Mouse (Mus musculus): ENCODE data around the gene Myo3b. TPM values are rescaled to one million over a fixed set of nuclear protein-coding genes. Genes with fewer than 3 reads are reported as not detected.

The Myo3b gene
- polyA plus RNA-seq, 1 experiment from 2014 or later, result 0.16 TPM

DNA sequence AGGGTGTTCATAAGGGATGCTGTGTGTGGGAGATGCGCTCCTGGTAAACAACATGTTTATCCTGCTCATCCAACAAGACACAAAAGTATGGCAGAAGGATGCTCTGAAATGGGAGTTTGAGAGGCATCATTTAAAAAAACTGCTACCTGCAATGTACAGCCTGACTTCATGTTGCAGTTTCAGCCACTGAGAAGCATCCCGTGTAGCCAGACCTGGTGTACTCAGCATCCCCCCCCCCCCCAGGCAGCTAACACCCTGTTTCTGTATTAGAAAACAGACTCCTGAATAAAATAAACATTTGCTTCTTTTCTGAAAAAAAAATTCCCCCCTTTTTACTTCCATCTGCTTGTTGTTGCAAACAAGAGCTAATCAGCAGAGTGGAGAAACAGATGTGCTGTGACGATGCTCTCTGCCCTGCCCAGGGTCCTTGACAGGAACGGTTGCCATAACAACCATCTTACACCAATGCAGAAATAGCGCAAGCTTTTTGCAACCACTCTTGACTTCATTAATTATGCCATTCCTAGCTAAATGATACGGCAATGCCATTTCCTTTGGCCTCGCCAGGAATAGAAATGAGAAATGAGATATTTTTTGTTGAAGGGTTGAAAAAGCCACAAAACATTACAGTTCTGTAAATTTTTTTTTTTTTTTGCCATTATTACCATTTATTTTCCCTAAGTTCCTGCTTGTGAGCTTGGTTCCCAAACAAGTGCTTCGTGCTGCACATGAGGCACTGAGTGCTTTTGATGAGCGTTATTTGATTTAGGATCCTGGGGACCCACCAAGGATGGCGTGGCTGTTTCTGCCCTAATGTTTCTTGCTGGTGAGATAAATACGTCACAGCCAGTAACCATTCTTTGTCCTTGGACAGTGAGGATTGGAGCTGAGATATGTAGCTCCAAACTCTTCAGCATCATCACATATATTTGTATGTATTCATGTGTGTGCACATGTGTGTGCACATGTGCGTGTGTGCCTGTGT is 75.2 kb downstream of the Myo3b start:
- no peak overlapping the region for H3K4me3 ChIP-seq (ENCODE audit: low read depth, low read length)
- H3K27ac ChIP-seq (ENCODE audit: low read length), result peak overlapping the region; percentile 84
- H3K9me3 ChIP-seq (replicated peaks; ENCODE audit: control insufficient read depth, low read length, poor library complexity, severe bottlenecking), result no peaks in the 10 kb centered on the region
- ATAC-seq, result peak; percentile 92
- no peaks in the 10 kb centered on the region for H3K36me3 ChIP-seq (ENCODE audit: control insufficient read depth, insufficient read depth, low read length)
- peaks cover 24% of the 10 kb centered on the region for H3K4me1 ChIP-seq (ENCODE audit: control insufficient read depth, insufficient read depth, low read length)
- H3K9ac ChIP-seq (ENCODE audit: low read depth, low read length), result no peak overlapping the region
- H3K4me2 ChIP-seq (ENCODE audit: low read length), result peak overlapping the region; percentile 29
- H3K27me3 ChIP-seq (ENCODE audit: control insufficient read depth, insufficient read depth, low read depth, low read length), result no peaks in the 10 kb centered on the region
- 35% methylated on average over 12 of the region's 12 CpGs for WGBS

DNA sequence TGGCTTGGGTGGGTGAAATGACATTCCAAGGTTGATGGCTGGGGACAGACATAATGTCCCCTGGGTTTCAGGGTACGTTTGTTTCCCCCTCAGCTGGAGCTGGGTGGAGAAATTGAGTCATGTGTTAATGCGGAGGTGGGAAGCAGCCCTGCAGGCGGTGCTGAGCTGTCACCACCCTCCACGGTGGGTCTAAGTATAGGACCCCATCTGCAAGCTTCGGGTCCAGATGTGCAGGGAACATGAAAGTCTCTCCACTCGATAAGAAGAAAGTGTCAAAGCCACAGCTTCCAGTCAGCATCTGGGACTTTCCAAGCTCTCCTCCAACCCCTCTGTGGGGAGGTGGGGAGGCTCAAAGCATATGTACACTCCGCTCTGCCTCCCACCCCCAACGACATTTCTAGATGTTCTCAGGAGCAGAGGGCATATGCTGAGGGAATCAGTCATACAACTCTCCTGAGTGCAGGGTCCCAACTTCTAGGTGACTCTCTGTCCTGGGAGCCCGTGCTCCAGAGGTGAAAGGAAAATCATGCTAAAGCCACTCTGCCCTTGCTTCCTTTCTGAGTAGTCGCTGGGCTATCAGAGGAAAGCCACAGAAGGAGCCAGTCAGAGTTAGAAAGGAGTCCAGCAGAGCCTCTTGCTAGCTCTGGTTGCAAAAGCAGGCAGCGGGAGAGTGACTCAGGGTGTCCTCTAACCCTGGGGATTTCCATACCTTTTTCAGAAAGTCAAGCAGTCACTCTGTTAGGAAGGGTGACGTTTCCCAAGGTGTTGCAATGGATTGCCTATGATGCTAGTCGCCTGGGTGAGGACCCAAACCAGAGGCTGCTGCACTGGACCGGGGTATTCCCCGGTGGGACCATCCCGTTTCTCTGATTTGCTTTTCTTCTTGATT is 79.7 kb downstream of the Myo3b start:
- H3K27ac ChIP-seq (ENCODE audit: low read length), result no peak overlapping the region
- H3K36me3 ChIP-seq (ENCODE audit: control insufficient read depth, insufficient read depth, low read length), result no peaks in the 10 kb centered on the region
- H3K9ac ChIP-seq (ENCODE audit: low read depth, low read length), result no peak overlapping the region
- peaks cover 11% of the 10 kb centered on the region for H3K4me1 ChIP-seq (ENCODE audit: control insufficient read depth, insufficient read depth, low read length)
- H3K4me2 ChIP-seq (ENCODE audit: low read length), result no peak overlapping the region
- ATAC-seq, result no peak
- no peaks in the 10 kb centered on the region for H3K9me3 ChIP-seq (replicated peaks; ENCODE audit: control insufficient read depth, low read length, poor library complexity, severe bottlenecking)
- no peak overlapping the region for H3K4me3 ChIP-seq (ENCODE audit: low read depth, low read length)
- WGBS, result 69% methylated on average over 16 of the region's 16 CpGs
- no peaks in the 10 kb centered on the region for H3K27me3 ChIP-seq (ENCODE audit: control insufficient read depth, insufficient read depth, low read depth, low read length)

DNA sequence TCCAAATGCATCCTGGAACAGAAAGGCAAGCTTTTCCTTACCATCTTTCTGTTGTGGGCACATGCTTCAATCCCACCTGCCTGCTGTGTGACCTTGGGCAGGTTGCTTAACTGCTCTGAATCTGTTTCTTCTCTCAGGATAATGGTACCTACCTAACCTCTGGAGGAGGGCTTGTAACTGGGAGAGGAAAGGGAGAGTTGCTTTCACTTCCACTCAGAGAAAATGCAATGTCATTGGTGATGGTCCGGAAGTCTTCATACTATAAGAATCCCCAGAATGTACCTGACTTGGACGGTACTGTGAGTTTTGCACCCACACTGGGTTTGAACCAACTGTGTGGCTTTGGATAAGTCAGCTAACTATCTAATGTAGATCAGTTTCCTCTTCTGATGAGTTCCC is 80.3 kb downstream of the Myo3b start:
- H3K4me3 ChIP-seq (ENCODE audit: low read depth, low read length), result no peak overlapping the region
- H3K27me3 ChIP-seq (ENCODE audit: control insufficient read depth, insufficient read depth, low read depth, low read length), result no peaks in the 10 kb centered on the region
- no peak overlapping the region for H3K4me2 ChIP-seq (ENCODE audit: low read length)
- no peak for ATAC-seq
- no peaks in the 10 kb centered on the region for H3K9me3 ChIP-seq (replicated peaks; ENCODE audit: control insufficient read depth, low read length, poor library complexity, severe bottlenecking)
- WGBS, result 98% methylated on average over 2 of the region's 2 CpGs
- peaks cover 5% of the 10 kb centered on the region for H3K4me1 ChIP-seq (ENCODE audit: control insufficient read depth, insufficient read depth, low read length)
- H3K9ac ChIP-seq (ENCODE audit: low read depth, low read length), result no peak overlapping the region
- no peaks in the 10 kb centered on the region for H3K36me3 ChIP-seq (ENCODE audit: control insufficient read depth, insufficient read depth, low read length)
- no peak overlapping the region for H3K27ac ChIP-seq (ENCODE audit: low read length)

DNA sequence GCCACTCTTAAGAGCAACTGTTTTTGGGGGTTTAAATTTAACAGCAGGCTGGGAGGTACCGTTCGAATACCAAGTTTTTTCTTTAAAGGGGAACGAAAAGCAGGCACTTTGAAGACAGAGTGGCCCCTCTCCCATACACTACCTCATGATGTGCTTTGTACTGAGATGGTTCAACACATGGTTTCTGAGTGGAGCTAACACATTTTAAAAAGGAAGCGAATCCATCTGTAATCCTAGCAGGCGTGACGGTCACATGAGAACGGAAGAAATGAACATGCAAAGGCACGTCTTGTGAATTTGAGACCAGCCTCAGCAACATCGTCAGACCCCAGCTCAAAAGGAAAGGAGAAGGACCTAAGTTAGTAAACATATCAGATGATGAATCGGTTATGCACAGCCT is 87.4 kb downstream of the Myo3b start:
- H3K27ac ChIP-seq (ENCODE audit: low read length), result peak overlapping the region; percentile 36
- peak overlapping the region; percentile 18; the same call in 1 of the 2 replicates for H3K4me3 ChIP-seq (ENCODE audit: low read depth, low read length)
- H3K9ac ChIP-seq (ENCODE audit: low read depth, low read length), result peak overlapping the region; percentile 54; the same call in 1 of the 2 replicates
- H3K9me3 ChIP-seq (replicated peaks; ENCODE audit: control insufficient read depth, low read length, poor library complexity, severe bottlenecking), result no peaks in the 10 kb centered on the region
- WGBS, result 66% methylated on average over 10 of the region's 10 CpGs
- H3K27me3 ChIP-seq (ENCODE audit: control insufficient read depth, insufficient read depth, low read depth, low read length), result no peaks in the 10 kb centered on the region
- no peaks in the 10 kb centered on the region for H3K36me3 ChIP-seq (ENCODE audit: control insufficient read depth, insufficient read depth, low read length)
- peaks cover 19% of the 10 kb centered on the region for H3K4me1 ChIP-seq (ENCODE audit: control insufficient read depth, insufficient read depth, low read length)
- H3K4me2 ChIP-seq (ENCODE audit: low read length), result peak overlapping the region; percentile 52
- ATAC-seq, result peak; percentile 40

DNA sequence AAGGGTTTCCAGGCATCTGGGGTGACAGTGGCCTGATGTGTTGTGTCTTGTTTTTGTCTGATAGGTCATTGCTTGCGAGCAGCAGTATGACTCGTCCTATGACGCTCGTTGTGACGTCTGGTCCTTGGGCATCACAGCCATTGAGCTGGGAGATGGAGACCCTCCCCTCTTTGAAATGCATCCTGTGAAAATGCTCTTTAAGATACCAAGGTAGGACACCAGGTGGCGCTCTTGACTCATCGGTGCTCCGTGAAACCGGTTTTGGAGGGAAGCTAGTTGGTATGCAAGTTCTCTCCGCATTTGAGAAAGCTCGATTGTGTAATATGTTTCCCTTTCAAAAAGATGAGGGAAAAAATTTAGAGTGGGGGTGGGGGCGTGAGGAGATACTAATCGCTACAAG is 87.9 kb downstream of the Myo3b start:
- H3K4me2 ChIP-seq (ENCODE audit: low read length), result peak overlapping the region; percentile 52
- H3K4me1 ChIP-seq (ENCODE audit: control insufficient read depth, insufficient read depth, low read length), result peaks cover 19% of the 10 kb centered on the region
- H3K36me3 ChIP-seq (ENCODE audit: control insufficient read depth, insufficient read depth, low read length), result no peaks in the 10 kb centered on the region
- peak; percentile 92 for ATAC-seq
- WGBS, result under 1% methylated on average over 13 of the region's 13 CpGs
- H3K9me3 ChIP-seq (replicated peaks; ENCODE audit: control insufficient read depth, low read length, poor library complexity, severe bottlenecking), result no peaks in the 10 kb centered on the region
- H3K27me3 ChIP-seq (ENCODE audit: control insufficient read depth, insufficient read depth, low read depth, low read length), result no peaks in the 10 kb centered on the region
- H3K27ac ChIP-seq (ENCODE audit: low read length), result peak overlapping the region; percentile 84
- H3K9ac ChIP-seq (ENCODE audit: low read depth, low read length), result peak overlapping the region; percentile 54; the same call in 1 of the 2 replicates
- H3K4me3 ChIP-seq (ENCODE audit: low read depth, low read length), result peak overlapping the region; percentile 18; the same call in 1 of the 2 replicates

DNA sequence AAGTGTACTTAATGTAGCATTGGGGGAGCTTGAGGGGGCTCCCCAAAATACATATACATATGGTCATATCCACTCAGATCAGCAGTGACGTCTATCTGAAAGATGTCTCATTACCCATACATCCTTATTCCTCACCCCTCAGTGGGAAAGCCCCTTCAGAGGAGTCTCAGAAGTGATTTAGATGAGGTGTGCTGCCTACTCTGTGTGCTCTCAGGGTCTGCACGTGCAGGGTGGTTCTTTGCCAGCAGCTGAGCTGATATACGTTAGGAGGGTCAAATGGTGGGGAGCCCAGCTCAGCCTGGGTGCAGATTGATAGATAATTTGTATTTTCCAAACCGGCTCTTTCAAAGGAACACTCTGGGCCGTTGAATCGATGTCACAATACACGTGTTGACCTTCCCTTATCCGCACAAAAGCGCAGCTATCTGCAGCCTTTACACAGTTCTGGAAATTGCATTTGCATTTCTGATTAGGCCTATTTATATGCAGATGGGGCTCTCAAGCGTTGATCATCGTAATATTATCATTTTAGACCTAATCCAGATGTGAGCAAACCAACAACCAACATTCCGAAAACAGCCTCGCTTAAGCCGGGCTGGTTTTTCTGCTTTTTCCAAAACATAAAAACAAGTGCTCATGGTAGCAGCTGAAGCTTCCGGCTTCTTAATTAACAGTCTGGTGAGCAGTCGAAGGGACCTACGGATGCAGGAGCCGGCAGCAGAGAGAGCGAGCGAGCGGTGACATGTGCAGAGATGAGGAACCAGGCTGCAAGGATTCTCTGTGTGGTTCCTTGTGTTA is 88.6 kb downstream of the Myo3b start:
- Histone ChIP-seq H3K9ac (ENCODE audit: low read depth, low read length) (peak overlapping the region; percentile 30; the same call in 1 of the 2 replicates), H3K9me3 (replicated peaks; ENCODE audit: control insufficient read depth, low read length, poor library complexity, severe bottlenecking) (no peaks in the 10 kb centered on the region), H3K27ac (ENCODE audit: low read length) (peak overlapping the region; percentile 84), H3K36me3 (ENCODE audit: control insufficient read depth, insufficient read depth, low read length) (no peaks in the 10 kb centered on the region), H3K4me3 (ENCODE audit: low read depth, low read length) (peak overlapping the region; percentile 2; the same call in 1 of the 2 replicates), H3K4me1 (ENCODE audit: control insufficient read depth, insufficient read depth, low read length) (peaks cover 19% of the 10 kb centered on the region), H3K27me3 (ENCODE audit: control insufficient read depth, insufficient read depth, low read depth, low read length) (no peaks in the 10 kb centered on the region), H3K4me2 (ENCODE audit: low read length) (peak overlapping the region; percentile 52)
- ATAC-seq, result peak; percentile 62
- WGBS, result 4% methylated on average over 21 of the region's 21 CpGs

DNA sequence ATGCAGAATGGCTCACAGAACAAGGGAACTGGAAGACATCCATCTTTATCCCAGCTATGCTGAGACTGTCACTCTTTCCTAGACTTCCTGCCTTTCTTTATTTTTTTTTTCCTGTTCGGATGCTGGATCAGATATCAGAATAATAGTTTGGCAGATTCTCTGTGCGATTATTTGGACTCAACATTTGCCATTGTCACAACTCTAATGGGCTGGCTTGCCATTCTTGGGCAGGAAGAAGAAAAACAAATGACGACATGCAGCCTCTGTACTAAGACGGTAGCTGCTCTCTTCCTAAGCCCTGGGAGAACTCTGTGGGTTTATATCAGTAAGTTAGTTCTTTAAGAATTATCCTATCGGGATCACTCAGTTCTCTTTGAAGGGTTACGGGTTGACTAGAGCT is 89.7 kb downstream of the Myo3b start:
- no peaks in the 10 kb centered on the region for H3K36me3 ChIP-seq (ENCODE audit: control insufficient read depth, insufficient read depth, low read length)
- no peak overlapping the region for H3K9ac ChIP-seq (ENCODE audit: low read depth, low read length)
- WGBS, result 65% methylated on average over 6 of the region's 6 CpGs
- H3K4me1 ChIP-seq (ENCODE audit: control insufficient read depth, insufficient read depth, low read length), result peaks cover 19% of the 10 kb centered on the region
- H3K4me2 ChIP-seq (ENCODE audit: low read length), result no peak overlapping the region
- no peaks in the 10 kb centered on the region for H3K27me3 ChIP-seq (ENCODE audit: control insufficient read depth, insufficient read depth, low read depth, low read length)
- no peaks in the 10 kb centered on the region for H3K9me3 ChIP-seq (replicated peaks; ENCODE audit: control insufficient read depth, low read length, poor library complexity, severe bottlenecking)
- no peak for ATAC-seq
- H3K27ac ChIP-seq (ENCODE audit: low read length), result peak overlapping the region; percentile 84
- H3K4me3 ChIP-seq (ENCODE audit: low read depth, low read length), result no peak overlapping the region

DNA sequence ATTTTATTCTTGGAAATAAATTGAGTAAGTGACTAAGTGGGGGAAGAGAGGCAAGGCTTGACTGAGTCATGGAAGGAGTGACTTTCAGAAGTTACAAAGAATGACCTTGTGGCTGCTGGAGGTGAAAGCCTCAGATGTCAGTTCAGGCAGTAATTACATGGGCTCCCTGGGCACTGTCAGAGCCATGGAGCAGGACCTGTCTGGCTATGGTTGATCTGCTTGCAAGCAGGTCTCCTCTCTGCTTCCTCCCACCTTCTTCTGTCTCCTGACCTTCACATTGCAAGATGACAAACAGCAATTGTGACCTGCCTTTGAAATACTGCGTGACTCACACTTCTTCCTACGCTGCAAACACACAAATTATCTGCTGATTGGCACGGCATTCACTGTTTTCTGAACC is 90.6 kb downstream of the Myo3b start:
- Histone ChIP-seq H3K27me3 (ENCODE audit: control insufficient read depth, insufficient read depth, low read depth, low read length) (no peaks in the 10 kb centered on the region), H3K9ac (ENCODE audit: low read depth, low read length) (no peak overlapping the region), H3K4me2 (ENCODE audit: low read length) (no peak overlapping the region), H3K27ac (ENCODE audit: low read length) (no peak overlapping the region), H3K4me3 (ENCODE audit: low read depth, low read length) (no peak overlapping the region), H3K36me3 (ENCODE audit: control insufficient read depth, insufficient read depth, low read length) (no peaks in the 10 kb centered on the region), H3K4me1 (ENCODE audit: control insufficient read depth, insufficient read depth, low read length) (peaks cover 19% of the 10 kb centered on the region), H3K9me3 (replicated peaks; ENCODE audit: control insufficient read depth, low read length, poor library complexity, severe bottlenecking) (no peaks in the 10 kb centered on the region)
- ATAC-seq, result no peak
- 54% methylated on average over 3 of the region's 3 CpGs for WGBS

All from midbrain, embryonic 16.5 days (tissue).